Mouse (Mus musculus) cerebellum, adult 11 months (tissue): ENCODE measurements around the gene Trp53inp2.
A peak's percentile ranks its signal among the peaks of the same experiment; 100 is the strongest.

Experiments used
- DNase-seq: peaks from one replicate; pipeline ENCODE4 v3.0.0; 2022

Gene Trp53inp2

DNA sequence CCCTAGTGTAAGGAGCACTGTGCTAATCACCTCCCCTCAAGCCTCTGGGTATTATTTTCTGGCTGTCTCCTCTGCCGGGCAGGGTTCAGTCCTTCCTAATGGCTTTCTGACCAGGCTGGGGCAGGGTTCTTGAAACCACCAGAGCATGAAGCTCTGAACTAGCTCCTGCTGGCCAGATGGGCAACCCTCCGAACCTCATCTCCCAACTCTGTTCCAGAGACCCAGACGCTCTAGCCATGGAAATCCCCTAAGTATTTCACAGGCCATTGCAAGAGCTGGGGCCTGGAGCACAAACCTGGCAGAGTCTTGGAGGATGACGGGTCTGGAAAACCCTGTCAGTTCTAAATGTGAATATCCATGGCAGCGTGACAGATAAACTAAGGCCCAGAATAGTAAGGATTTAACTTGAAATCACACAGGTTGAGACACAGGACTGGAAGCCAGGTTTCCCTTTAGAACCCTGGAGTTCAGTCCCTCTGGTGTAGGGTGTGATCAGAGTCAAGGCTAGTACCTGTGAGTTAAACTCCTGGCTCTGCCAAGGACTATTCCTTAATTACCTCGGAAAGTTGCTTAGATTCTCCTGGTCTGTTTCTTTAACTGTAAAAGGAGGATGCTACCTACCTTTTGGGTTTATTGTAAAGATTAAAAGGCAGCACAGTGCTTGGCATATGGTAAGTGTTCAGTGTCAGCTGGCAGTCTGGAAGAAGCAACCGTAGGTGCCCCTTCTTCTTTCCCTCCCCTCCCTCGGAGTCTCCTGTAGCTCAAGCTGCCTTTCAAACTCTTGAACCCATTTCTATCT lies at the start of gene Trp53inp2:
Gene Trp53inp2 (plus strand): TSS at position 799 of the 799 bp plus-strand sequence.
- peak; percentile 30 for DNase-seq

- no peak for DNase-seq
Observed at GRCm38 (mm10) chr2:155331351-155331750, 49.5 kb upstream of the Trp53inp2 start.

DNA sequence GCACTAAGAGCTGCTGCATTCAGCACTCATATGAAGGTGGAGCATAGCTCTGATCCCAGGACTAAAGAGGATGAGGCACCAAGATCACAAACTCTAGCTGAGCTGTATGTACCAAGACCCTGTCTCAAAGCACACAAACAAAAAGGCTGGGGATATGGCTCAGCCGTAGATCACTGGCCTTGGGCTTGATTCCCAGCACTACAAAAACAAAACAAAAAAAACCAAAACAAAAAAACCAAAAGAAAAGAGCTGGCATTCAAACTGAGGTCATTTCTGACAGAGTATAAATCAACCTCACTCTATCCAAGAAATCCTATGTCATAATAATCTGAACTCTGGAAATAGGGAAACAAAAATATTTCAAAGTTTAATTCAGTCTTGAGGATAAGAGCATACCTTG lies 47.4 kb upstream of the Trp53inp2 start:
- no peak for DNase-seq

DNA sequence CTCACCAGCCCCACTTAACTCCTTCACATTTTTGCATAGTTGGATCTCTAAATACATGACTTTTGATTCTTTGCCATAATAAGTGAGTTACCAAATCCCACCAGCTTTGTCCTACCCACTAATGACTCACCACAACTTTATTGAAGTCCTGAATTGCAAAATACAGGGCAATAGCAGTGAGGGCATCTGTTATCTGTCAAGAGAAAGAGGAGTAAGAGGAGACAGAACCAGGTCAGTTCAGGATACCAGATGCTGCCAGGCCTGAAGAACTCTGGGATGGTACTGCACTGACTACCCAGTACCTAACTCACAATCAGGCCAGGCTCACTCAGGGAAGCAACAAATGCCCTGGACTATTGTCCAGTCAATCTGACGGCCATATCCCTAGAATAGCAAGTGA lies 45.6 kb upstream of the Trp53inp2 start:
- no peak for DNase-seq

- no peak for DNase-seq
Observed at GRCm38 (mm10) chr2:155336254-155336653, 44.6 kb upstream of the Trp53inp2 start.

- DNase-seq: no peak
Observed at GRCm38 (mm10) chr2:155340166-155340565, 40.7 kb upstream of the Trp53inp2 start.

- no peak for DNase-seq
Observed at GRCm38 (mm10) chr2:155346670-155347069, 34.2 kb upstream of the Trp53inp2 start.

GRCm38 (mm10) chr2:155354402-155354801 lies 26.5 kb upstream of the Trp53inp2 start:
- DNase-seq: no peak

- peak; percentile 89 for DNase-seq
Observed at GRCm38 (mm10) chr2:155356971-155357591, 23.8 kb upstream of the Trp53inp2 start, which contains the start of gene Pigu. Pigu (minus strand) TSS chr2:155357430.

DNA sequence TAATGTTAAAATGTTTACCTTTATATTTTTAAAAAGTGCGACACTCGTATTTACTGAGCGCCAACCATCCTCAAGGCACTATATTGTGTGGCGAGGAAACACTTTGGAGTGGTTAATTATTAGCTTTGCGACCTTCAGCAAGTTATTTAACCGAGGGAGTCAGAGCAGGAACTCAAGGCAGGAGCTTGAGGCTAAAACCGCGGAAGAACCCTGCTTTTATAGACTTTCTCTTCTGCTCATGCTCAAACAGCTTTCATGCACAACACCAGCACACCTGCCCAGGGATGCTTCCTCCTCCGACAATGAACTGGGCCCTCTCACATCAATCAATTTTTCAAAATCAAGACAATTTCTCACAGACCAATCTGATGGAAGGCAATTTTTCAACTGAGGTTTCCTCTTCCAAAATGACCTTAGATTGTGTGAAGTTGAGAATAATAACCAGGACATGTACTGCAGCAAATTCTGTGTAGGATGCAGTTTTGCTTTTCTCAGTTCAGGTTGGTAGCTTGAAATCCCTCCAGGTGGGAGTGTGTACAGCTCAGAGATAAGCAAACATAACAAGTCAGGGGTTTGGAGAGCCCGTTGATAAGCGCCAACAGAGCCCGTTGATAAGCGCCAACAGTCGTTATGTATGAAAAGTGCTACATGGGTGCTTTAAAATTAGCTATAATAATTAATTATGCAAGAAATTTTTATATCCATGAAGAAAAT lies 23.0 kb upstream of the Trp53inp2 start:
- DNase-seq: peak; percentile 12

- DNase-seq: no peak
Observed at GRCm38 (mm10) chr2:155367635-155368284, 13.1 kb upstream of the Trp53inp2 start.

DNA sequence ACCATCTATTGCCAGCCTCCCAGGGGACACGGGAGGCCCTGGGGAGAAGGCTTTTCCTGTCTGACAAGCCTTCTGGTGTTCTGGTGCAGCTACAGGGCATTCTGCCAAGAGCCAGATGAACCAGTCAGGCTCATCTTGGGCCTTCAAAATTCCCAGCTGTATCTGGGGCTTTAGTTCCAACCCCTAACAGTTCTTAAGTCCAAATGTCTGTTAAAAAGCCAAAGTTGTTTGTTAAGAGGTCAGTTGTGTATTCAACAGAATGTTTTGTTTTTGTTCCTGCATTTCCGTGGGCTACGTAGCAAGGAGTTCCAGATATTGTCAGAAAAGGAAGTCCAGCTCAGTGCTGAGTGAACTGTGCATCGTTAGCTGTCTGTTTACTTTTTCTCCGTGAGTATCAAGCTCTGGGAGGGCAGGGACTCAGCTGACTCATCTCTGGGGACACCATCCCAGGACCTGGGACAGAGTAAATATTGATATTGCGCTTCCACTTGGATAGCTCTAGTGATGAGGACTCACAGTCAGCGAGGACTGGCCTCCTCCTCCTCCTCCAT lies 11.5 kb upstream of the Trp53inp2 start:
- no peak for DNase-seq

DNA sequence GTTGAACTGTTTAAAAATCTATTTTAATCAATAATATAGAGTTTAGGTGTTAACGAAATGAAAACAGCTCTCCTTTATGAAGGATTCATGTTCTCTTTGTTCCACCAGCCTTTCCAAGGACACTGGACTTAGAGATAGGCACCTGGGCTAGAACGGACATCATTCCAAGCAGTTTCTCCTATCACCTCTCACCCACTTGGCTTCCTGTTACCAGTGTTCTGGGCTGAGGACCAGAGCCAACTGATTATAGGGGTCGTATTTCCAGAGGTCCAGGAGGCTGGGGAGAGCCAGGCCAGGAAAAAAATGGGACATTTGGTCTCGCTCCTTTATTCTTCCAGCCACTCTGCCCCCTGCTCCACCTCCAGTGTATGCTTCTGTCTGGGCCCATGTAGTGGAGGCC lies 8.4 kb upstream of the Trp53inp2 start:
- DNase-seq: no peak

GRCm38 (mm10) chr2:155373302-155373701 lies 7.6 kb upstream of the Trp53inp2 start:
- DNase-seq: no peak

DNA sequence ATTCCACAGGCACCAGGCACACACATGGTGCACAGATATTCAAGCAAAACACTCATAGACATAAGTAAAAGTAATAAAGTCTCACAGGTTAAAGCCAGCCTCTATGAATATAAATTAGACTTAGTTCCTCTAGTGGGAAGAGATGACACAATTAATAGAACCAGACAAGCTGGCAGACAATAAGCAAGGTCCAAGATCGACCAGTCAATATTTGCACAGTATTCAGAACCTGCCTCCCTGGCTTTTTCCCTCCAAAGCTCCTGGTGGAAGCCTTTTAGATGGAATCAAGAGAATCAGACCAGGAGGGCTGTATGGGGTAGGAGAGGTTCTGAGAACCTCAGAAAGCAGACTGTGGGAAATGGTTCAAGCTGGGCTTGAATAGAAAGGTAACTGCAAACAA lies 7.0 kb upstream of the Trp53inp2 start:
- no peak for DNase-seq

DNA sequence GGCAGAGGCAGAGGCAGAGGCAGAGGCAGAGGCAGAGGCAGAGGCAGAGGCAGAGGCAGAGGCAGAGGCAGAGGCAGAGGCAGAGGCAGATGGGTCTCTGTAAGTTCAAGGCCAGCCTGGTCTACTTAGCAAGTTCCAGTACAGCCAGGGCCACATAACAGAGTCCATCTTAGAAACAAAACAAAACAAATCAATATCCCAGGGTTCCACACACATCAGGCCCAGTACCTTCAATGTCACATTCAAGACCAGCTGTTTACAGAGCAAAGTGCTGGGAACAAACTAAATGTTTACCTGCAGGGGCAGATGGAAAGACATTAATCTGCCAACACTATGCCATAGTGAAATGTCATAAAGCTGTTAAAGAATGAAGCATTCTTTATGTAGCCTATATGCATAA lies 6.3 kb upstream of the Trp53inp2 start:
- DNase-seq: no peak

DNA sequence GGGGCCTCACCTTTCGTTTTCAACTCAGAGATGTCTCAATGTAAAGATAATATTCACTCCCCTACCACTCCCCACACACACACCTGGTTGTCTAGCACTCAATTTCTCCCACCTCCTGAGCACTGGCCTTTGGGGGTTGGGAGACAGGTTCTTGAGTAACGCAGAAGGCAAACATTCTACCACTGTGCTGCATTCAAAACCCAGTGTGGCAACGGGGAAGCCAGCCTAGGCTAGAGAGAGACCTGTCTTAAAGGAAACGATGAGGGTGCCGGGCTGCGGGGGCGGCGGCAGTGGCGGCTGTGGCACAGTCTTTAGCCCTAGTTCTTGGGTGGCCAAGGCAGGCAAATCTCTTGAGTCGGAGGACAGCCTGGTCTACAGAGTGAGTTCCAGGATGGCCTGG lies 4.7 kb upstream of the Trp53inp2 start:
- no peak for DNase-seq

GRCm38 (mm10) chr2:155381060-155381437 lies 190 bp downstream of the Trp53inp2 start:
- peak; percentile 43 for DNase-seq

DNA sequence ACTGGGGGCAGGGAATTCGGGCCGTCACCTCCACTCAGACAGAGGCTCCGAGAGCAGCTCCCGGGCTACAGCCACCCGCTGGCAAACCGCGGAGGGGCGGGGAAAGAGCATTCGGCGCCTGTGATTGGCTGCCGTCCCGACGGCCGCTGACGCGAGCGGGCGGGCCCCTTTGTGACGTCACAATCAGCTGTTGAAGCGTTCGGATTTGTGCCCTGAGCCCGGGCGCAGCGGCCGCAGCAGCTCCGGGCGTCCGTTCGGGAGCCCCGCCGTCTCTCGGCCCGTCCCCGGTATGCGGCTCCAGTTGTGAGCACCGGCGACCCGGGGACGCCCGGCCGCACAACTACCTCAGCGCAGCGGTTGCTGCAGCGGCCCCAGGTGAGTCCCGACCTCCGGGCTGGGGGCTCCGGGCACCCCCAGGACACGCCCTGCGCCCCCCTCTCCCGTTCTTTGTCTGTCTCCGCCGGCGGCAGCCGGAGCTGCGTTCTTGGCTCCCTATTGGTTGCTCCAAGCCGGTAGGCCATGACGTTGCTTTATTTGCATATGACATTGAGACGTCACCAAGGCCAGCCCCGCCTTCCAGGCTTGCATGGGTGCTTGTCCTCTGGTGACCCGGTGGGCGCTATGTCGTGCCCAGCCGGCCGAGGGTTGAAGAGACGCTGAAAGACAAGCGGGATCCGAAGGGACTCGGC lies 928 bp downstream of the Trp53inp2 start:
- DNase-seq: peak; percentile 98

- no peak for DNase-seq
Observed at GRCm38 (mm10) chr2:155382332-155382700, 1.5 kb downstream of the Trp53inp2 start.

DNA sequence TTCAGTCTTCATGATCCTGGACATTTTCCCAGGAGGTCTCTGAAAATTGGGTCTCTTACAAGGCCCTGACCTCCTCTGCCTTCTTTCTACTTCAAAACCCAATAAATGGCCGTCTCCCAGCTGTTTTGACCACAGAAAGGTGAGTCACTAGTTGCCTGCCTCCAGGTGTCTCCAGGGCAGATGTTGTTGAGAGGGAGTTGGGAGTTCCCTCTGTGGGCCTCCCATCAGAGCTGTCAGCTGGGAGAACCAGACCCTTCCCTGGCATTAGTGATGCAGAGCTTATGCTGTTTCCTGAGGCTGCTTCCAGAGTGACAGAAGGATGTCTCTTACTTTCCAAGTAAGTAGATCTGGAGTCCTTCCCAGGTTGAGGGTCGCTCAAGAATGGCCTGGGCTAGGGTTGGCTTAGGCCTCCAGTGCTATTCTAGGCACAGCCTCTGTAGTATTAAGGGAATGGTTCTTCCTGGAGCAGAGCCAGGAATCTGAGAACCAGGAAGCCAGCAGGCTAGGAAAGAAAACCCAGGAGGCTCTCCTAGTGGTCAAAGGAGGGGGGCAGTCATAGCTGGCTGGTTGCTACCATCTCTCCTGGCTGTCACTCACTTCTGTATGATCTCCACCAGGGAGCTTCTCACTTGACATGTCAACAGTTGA lies 2.1 kb downstream of the Trp53inp2 start:
- DNase-seq: peak; percentile 39

DNA sequence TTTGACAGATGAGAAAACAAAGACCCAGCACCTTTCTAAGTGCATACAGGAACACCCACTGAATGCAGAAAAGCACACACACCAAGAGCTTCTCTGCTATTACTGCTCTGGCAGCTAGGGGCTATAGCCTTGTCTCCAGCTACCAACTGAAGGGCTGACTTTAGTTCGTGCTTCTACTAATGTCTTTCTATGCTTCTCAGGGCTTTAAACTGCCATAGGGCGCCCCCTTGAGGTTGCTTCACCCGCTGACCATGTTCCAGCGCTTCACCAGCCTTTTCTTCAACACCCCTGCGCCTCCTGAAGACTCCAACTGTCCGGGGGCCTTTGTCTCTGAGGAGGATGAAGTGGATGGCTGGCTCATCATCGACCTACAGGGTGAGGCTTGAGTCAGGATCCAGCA lies 4.2 kb downstream of the Trp53inp2 start:
- DNase-seq: peak; percentile 82
